Mouse (Mus musculus) forebrain, embryonic 10.5 days (tissue): ENCODE measurements around the gene Hnf4a. TPM values are rescaled to one million over a fixed set of nuclear protein-coding genes. Genes with fewer than 3 reads are reported as not detected.

Source experiments
- DNase-seq: peaks from one replicate; pipeline ENCODE4 v3.0.0-alpha.2; 2017; ENCODE audit warnings: low spot score; ENCODE audit errors: extremely low spot score
- H3K27ac ChIP-seq: fragments of 300-500 bp; sonication (generic); 2 replicates; pipeline ENCODE4 v1.5.1; 2016; ENCODE audit warnings: mild to moderate bottlenecking
- H3K27me3 ChIP-seq: fragments of 300-500 bp; sonication (generic); 2 replicates; pipeline ENCODE4 v1.6.1; 2016; ENCODE audit warnings: mild to moderate bottlenecking; ENCODE audit not compliant: poor library complexity, severe bottlenecking
- H3K36me3 ChIP-seq: fragments of 300-500 bp; sonication (generic); replicated peaks from 2 replicates; pipeline ENCODE4 v1.6.1; 2016; ENCODE audit warnings: mild to moderate bottlenecking, moderate library complexity
- H3K4me1 ChIP-seq: fragments of 300-500 bp; sonication (generic); 2 replicates; pipeline ENCODE4 v1.6.1; 2016
- H3K4me3 ChIP-seq: fragments of 300-500 bp; sonication (generic); 2 replicates; pipeline ENCODE4 v1.5.1; 2016; ENCODE audit warnings: mild to moderate bottlenecking, moderate library complexity
- H3K9me3 ChIP-seq: fragments of 300-500 bp; sonication (generic); 2 replicates; pipeline ENCODE4 v1.6.1; 2016; ENCODE audit warnings: mild to moderate bottlenecking, moderate library complexity
- WGBS: fragments of 180-500 bp; shearing (Covaris S2); methylation state at CpG from one replicate; pipeline ENCODE4 v1.1.7; 2016; 5-methylcytosine and 5-hydroxymethylcytosine counted together
- polyA plus RNA-seq: library from polyadenylated mRNA; unstranded; fragments of >200 nt; fragmentation: Nextera tagmentation; extraction: Ambion mirVana; gene quantifications from 2 replicates; pipeline ENCODE4 v1.2.1, GENCODE M21; 2016

Hnf4a gene
- polyA plus RNA-seq, 1 experiment from 2014 or later: not detected

GRCm38 (mm10) chr2:163493976-163494375 is 12.6 kb upstream of the Hnf4a start:
- DNase-seq: no peak
- Histone ChIP-seq H3K27ac (no peak overlapping the region), H3K4me1 (peaks cover 16% of the 10 kb centered on the region), H3K4me3 (no peak overlapping the region), H3K27me3 (peaks cover 9% of the 10 kb centered on the region; the same call in 1 of the 2 replicates), H3K36me3 (no peaks in the 10 kb centered on the region), H3K9me3 (no peaks in the 10 kb centered on the region)
- 68% methylated on average over 5 of the region's 5 CpGs for WGBS

- Histone ChIP-seq H3K9me3 (no peaks in the 10 kb centered on the region), H3K4me3 (no peak overlapping the region), H3K4me1 (peaks cover 16% of the 10 kb centered on the region), H3K27me3 (peaks cover 9% of the 10 kb centered on the region; the same call in 1 of the 2 replicates), H3K36me3 (no peaks in the 10 kb centered on the region), H3K27ac (no peak overlapping the region)
- WGBS: 47% methylated on average over 6 of the region's 6 CpGs
- DNase-seq: no peak
Observed at GRCm38 (mm10) chr2:163494456-163494855, 12.2 kb upstream of the Hnf4a start.

- H3K4me1 ChIP-seq: no peaks in the 10 kb centered on the region
- no peaks in the 10 kb centered on the region for H3K36me3 ChIP-seq
- no peak for DNase-seq
- no peaks in the 10 kb centered on the region for H3K9me3 ChIP-seq
- no peaks in the 10 kb centered on the region for H3K27me3 ChIP-seq
- WGBS: 74% methylated on average over 2 of the region's 2 CpGs
- H3K27ac ChIP-seq: no peak overlapping the region
- no peak overlapping the region for H3K4me3 ChIP-seq
Observed at GRCm38 (mm10) chr2:163502219-163502618, 4.4 kb upstream of the Hnf4a start.

- DNase-seq: no peak
- 86% methylated on average over 7 of the region's 7 CpGs for WGBS
Observed at GRCm38 (mm10) chr2:163503191-163503590, 3.4 kb upstream of the Hnf4a start.

GRCm38 (mm10) chr2:163525761-163526243 is 19.2 kb downstream of the Hnf4a start:
- Histone ChIP-seq H3K27me3 (no peaks in the 10 kb centered on the region), H3K27ac (no peak overlapping the region), H3K9me3 (no peaks in the 10 kb centered on the region), H3K4me3 (no peak overlapping the region), H3K36me3 (no peaks in the 10 kb centered on the region), H3K4me1 (no peaks in the 10 kb centered on the region)
- no peak for DNase-seq
- 88% methylated on average over 7 of the region's 7 CpGs for WGBS

More at GRCm38 (mm10) chr2:163503191-163503590, 3.4 kb upstream of the Hnf4a start:
- no peak overlapping the region for H3K27ac ChIP-seq
- no peaks in the 10 kb centered on the region for H3K27me3 ChIP-seq
- H3K4me3 ChIP-seq: no peak overlapping the region
- no peaks in the 10 kb centered on the region for H3K36me3 ChIP-seq
- no peaks in the 10 kb centered on the region for H3K4me1 ChIP-seq
- H3K9me3 ChIP-seq: no peaks in the 10 kb centered on the region

- Histone ChIP-seq H3K4me1 (no peaks in the 10 kb centered on the region), H3K27me3 (no peaks in the 10 kb centered on the region), H3K9me3 (no peaks in the 10 kb centered on the region), H3K27ac (no peak overlapping the region), H3K4me3 (no peak overlapping the region), H3K36me3 (no peaks in the 10 kb centered on the region)
- DNase-seq: no peak
- 89% methylated on average over 2 of the region's 2 CpGs for WGBS
Observed at GRCm38 (mm10) chr2:163527497-163527896, 20.9 kb downstream of the Hnf4a start.

GRCm38 (mm10) chr2:163530418-163530817 is 23.8 kb downstream of the Hnf4a start:
- H3K36me3 ChIP-seq: no peaks in the 10 kb centered on the region
- 72% methylated on average over 8 of the region's 8 CpGs for WGBS
- H3K4me1 ChIP-seq: peaks cover 5% of the 10 kb centered on the region
- peaks cover 2% of the 10 kb centered on the region; the same call in 1 of the 2 replicates for H3K27me3 ChIP-seq
- H3K9me3 ChIP-seq: no peaks in the 10 kb centered on the region
- no peak overlapping the region for H3K4me3 ChIP-seq
- H3K27ac ChIP-seq: no peak overlapping the region
- DNase-seq: no peak

- WGBS: 16% methylated on average over 9 of the region's 9 CpGs
- H3K36me3 ChIP-seq: no peaks in the 10 kb centered on the region
- no peak overlapping the region for H3K4me3 ChIP-seq
- H3K4me1 ChIP-seq: peaks cover 13% of the 10 kb centered on the region
- peaks cover 15% of the 10 kb centered on the region for H3K27me3 ChIP-seq
- no peak overlapping the region for H3K27ac ChIP-seq
- peak; percentile 79 for DNase-seq
- H3K9me3 ChIP-seq: no peaks in the 10 kb centered on the region
Observed at GRCm38 (mm10) chr2:163531917-163532316, 25.3 kb downstream of the Hnf4a start.

- H3K4me1 ChIP-seq: peaks cover 13% of the 10 kb centered on the region
- no peak overlapping the region for H3K4me3 ChIP-seq
- peaks cover 15% of the 10 kb centered on the region for H3K27me3 ChIP-seq
- no peaks in the 10 kb centered on the region for H3K9me3 ChIP-seq
- no peak overlapping the region for H3K27ac ChIP-seq
- no peak for DNase-seq
- no peaks in the 10 kb centered on the region for H3K36me3 ChIP-seq
- 88% methylated on average over 9 of the region's 9 CpGs for WGBS
Observed at GRCm38 (mm10) chr2:163533226-163533625, 26.6 kb downstream of the Hnf4a start.

- Histone ChIP-seq H3K9me3 (no peaks in the 10 kb centered on the region), H3K4me1 (peaks cover 13% of the 10 kb centered on the region), H3K27ac (peak overlapping the region; percentile 76; the same call in 1 of the 2 replicates), H3K27me3 (peaks cover 15% of the 10 kb centered on the region), H3K4me3 (peak overlapping the region; percentile 47), H3K36me3 (no peaks in the 10 kb centered on the region)
- peak; percentile 83 for DNase-seq
- 15% methylated on average over 22 of the region's 22 CpGs for WGBS
Observed at GRCm38 (mm10) chr2:163534958-163535524, 28.4 kb downstream of the Hnf4a start.

- Histone ChIP-seq H3K27ac (no peak overlapping the region), H3K9me3 (no peaks in the 10 kb centered on the region), H3K4me1 (peaks cover 13% of the 10 kb centered on the region), H3K27me3 (peaks cover 15% of the 10 kb centered on the region), H3K4me3 (no peak overlapping the region), H3K36me3 (no peaks in the 10 kb centered on the region)
- WGBS: 80% methylated on average over 5 of the region's 5 CpGs
- DNase-seq: no peak
Observed at GRCm38 (mm10) chr2:163537443-163537842, 30.8 kb downstream of the Hnf4a start.

GRCm38 (mm10) chr2:163538410-163538809 is 31.8 kb downstream of the Hnf4a start:
- Histone ChIP-seq H3K4me1 (peaks cover 13% of the 10 kb centered on the region), H3K27me3 (peaks cover 15% of the 10 kb centered on the region), H3K36me3 (no peaks in the 10 kb centered on the region), H3K4me3 (no peak overlapping the region), H3K9me3 (no peaks in the 10 kb centered on the region), H3K27ac (no peak overlapping the region)
- WGBS: 91% methylated on average over 2 of the region's 2 CpGs
- no peak for DNase-seq

GRCm38 (mm10) chr2:163539321-163540040 is 32.9 kb downstream of the Hnf4a start:
- no peaks in the 10 kb centered on the region for H3K36me3 ChIP-seq
- DNase-seq: no peak
- no peak overlapping the region for H3K4me3 ChIP-seq
- WGBS: 81% methylated on average over 13 of the region's 13 CpGs
- H3K27ac ChIP-seq: no peak overlapping the region
- H3K4me1 ChIP-seq: peaks cover 13% of the 10 kb centered on the region
- H3K9me3 ChIP-seq: no peaks in the 10 kb centered on the region
- H3K27me3 ChIP-seq: peaks cover 15% of the 10 kb centered on the region
